Mouse (Mus musculus): ENCODE measurements around the gene Spats2l.

Gene Spats2l

GRCm38 (mm10) chr1:57889803-57890202 is 115.8 kb downstream of the Spats2l start:
- DNase-seq (ENCODE audit: low spot score in 2 of 2): no peak

DNA sequence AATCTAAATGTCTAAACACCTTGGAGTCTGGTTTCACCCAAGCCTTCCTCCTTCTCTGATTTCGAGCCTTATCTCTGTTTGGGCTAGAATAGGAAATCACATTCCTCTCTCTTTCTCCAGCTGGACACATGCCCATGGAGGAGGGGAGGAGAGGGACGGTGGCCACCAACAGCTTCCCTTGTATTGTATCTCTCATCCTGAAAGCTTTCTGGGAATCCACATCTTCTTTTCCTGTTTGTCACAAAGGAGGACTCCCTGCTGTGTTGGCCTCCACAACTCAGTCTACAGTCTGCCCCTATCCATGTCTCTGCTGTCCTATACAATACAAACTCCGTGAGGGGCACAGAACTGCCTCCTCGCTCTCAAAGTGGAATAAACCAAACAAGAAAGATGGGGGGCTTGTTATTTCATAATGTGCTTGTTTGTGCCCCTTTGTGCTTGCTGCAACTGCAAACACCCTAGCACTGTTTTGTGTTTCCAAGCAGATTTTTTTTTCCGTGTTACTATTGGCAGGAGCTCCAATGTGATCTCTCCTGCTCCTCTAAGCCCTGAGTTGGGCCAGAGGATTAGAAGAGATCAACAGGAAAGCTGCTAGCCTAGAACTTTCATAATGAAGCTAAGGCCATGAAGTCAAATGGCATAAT is 116.4 kb downstream of the Spats2l start:
- no peak for DNase-seq (ENCODE audit: low spot score in 2 of 2)

DNA sequence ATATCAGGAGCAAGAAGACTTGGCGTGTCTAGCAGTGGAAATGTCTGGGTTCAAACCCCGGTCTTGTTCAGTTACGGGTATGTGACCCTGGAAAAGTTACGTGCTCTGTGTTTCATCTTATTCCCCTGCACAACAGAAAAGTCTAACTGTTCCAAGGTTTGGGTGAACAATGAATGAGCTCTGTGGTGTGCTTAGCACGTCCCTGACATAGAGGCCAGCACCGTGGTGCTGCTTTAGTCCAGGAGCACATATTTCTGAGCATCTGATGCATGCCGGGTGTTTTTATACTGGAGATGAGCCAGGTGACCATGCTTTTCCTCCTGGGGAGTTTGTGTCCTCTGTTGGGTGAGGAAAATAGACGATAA is 116.9 kb downstream of the Spats2l start:
- DNase-seq (ENCODE audit: low spot score in 2 of 2): no peak

DNA sequence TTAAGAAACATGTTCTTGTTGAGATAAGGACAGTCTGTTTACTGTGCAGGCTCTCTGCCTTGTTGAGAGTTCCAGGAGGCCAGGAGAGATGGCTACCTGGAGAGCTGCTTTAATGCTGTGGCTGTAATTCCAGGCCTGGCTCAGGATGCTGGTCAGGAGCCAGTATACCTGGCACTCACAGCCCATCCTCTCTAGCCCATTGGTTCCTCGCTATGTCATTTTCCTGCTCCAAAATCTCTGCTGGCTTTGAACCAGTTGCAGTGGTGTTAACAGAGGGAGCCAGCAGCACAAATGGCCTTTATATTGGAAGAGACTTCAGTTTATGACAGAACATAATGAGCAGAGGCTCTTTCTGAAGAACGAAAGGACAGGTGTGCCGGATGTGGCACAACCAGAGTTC is 127.5 kb downstream of the Spats2l start:
- DNase-seq (ENCODE audit: low spot score in 2 of 2): no peak

- DNase-seq (ENCODE audit: low spot score in 2 of 2): no peak
Observed at GRCm38 (mm10) chr1:57903793-57904192, 129.8 kb downstream of the Spats2l start.

DNA sequence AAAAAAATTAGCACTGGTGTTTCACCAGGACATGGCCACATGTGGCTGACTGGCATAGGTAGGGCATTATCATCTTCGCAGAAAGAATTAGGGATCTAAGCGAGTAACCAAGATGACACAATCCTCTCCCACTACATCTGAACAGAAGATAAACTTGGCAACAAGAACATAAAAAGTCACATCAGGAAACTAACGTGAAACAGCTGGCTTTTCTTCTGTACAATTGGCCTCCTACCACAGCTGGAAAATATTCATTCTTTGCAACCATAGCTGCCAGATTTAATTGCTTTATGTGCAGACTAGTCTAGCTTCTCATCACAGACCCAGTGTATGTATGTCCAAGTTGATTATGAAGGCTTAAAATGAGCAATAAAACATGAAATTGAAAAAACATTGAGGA is 131.9 kb downstream of the Spats2l start:
- no peak for DNase-seq (ENCODE audit: low spot score in 2 of 2)

GRCm38 (mm10) chr1:57906312-57906711 is 132.3 kb downstream of the Spats2l start:
- DNase-seq (ENCODE audit: low spot score in 2 of 2): no peak

- no peak for DNase-seq (ENCODE audit: low spot score in 2 of 2)
Observed at GRCm38 (mm10) chr1:57911561-57911960, 137.6 kb downstream of the Spats2l start.

- no peak for DNase-seq (ENCODE audit: low spot score in 2 of 2)
Observed at GRCm38 (mm10) chr1:57917342-57917741, 143.4 kb downstream of the Spats2l start.

DNA sequence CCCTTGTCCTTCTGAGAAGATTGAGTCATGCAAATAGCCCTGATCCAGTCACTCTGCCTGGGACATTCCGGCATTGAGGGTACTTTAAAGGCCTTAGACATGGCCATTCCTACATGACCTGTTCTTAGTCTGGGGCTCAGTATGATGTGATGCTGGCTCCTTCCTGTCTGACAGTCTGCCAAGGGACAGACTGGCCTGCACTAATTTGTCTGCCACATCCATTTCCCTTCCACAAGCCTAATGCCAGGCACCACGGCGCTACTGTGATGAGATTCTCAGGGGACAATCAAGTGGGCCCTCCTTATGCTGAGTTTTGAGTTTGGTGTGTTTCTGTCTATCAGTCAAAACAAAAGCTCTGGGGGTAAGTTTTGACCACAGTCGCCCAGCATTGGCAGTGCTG is 144.6 kb downstream of the Spats2l start:
- no peak for DNase-seq (ENCODE audit: low spot score in 2 of 2)

DNA sequence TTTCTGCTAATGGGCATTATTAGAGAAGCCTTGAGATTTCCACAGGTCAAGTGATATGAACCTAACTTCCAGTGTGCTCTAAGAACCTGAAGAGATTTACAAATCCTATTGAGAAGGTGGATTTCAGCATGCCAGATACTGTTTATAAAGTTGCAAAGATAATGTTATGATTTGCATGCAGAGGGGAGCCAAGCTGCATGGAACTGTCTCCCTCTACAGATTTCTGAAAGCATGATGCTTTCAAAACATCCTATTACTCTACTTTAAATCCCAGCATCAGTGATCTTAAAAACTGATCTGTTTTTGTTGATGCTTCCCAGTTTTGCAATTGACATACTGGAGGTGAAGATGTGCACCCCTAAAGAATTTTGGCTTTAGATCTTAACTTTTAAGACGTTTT is 160.3 kb downstream of the Spats2l start:
- no peak for DNase-seq (ENCODE audit: low spot score in 2 of 2)

- no peak for DNase-seq (ENCODE audit: low spot score in 2 of 2)
Observed at GRCm38 (mm10) chr1:57940691-57941090, 166.7 kb downstream of the Spats2l start.

GRCm38 (mm10) chr1:57941095-57941494 is 167.1 kb downstream of the Spats2l start:
- DNase-seq (ENCODE audit: low spot score in 2 of 2): no peak

DNA sequence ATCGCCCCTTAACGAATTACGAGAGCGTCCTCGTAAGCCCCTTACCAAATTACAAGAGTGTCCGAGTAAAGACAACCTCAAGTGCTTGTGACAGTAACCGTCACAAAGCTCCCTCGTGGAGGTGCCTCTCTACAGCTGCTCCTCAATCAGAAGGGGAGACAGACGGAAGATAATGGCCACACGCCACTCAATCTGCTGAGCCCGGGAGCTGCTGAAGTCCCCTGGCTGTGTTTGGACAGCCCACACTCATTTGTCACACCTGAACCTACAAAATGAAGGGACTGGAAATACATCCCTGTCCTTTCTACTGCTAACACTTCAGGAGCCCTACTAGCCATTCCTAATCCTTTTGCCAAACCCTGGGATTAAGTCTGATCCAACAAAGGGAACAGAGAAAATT is 167.8 kb downstream of the Spats2l start:
- no peak for DNase-seq (ENCODE audit: low spot score in 2 of 2)

- DNase-seq (ENCODE audit: low spot score in 2 of 2): no peak
Observed at GRCm38 (mm10) chr1:57942215-57942614, 168.3 kb downstream of the Spats2l start.

DNA sequence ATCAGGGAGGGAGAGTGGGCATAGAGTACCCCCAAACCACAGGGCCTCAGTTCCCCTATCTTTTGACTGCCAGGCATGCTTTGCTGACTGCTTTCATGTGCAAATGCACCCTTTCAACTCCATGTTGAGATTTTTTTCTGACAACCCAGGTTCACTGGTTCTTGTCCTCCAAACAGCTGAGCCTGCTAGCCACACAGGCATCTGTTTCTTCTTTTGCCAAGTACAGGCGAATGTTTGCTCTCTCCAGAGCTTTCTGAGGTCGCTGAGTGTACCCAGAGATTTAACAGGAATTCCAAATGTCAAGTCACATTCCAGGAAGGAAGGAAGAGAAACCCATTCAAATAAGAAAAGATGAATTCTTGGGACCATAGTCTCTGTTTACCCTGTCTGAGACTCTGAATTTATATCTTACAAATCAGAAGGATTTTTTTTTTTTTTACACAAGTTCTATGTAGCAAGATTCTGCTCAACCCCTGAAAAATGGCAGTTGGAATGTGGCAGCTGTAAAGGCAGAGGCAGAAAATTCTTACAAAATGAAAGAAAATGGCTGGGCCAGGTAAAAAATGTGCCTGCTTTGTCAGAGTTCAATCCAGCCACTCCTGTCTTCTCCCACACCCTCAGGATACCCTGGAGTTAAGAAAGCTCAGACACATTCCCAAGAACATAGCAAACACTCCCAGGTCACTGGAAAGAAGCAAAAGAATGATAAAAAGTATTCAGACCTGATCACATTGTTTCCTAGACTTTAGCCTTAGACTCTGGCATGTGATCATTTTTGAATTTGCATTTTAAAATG is 173.8 kb downstream of the Spats2l start:
- no peak for DNase-seq (ENCODE audit: low spot score in 2 of 2)

DNA sequence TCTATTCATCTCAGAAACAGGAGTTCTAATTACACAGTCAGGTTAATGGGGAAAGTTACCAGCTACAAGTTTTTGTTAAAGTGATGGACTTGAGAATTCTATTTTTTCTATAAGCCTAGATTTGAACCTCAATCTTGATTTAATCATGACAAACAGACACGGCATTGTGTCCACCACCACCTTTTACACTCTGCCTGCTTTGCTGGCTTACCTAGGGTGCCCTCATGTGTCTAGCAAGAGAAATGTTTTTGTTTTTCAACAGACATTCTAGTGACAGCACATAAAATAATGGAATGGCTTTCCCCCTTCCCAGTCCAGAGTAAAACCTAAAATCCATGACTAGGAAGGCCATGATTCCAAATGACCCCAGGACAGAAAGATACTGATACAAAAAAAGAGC is 175.2 kb downstream of the Spats2l start:
- no peak for DNase-seq (ENCODE audit: low spot score in 2 of 2)

DNA sequence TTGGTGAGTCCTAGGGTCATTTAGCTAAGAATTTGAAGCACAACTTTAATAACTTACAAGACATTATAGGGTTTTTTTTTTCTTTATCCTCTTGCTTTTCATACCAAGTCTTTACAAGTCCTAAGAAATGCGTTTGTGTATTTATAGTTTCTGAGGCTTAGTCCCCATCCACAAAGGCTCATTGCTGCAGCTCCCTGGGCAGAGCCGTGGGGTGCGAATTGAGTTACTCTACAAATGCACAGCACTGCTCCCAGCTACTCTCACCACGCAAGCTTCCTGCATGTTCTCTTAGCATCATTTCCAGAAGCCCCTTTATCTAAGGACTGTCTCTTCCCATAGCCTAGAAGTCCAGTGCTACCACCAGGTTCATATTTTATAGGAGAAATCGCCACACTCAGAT is 175.8 kb downstream of the Spats2l start:
- DNase-seq (ENCODE audit: low spot score in 2 of 2): no peak

- DNase-seq (ENCODE audit: low spot score in 2 of 2): no peak
Observed at GRCm38 (mm10) chr1:57952509-57952908, 178.5 kb downstream of the Spats2l start.

- no peak for DNase-seq (ENCODE audit: low spot score in 2 of 2)
Observed at GRCm38 (mm10) chr1:57953586-57954375, 179.8 kb downstream of the Spats2l start.

DNA sequence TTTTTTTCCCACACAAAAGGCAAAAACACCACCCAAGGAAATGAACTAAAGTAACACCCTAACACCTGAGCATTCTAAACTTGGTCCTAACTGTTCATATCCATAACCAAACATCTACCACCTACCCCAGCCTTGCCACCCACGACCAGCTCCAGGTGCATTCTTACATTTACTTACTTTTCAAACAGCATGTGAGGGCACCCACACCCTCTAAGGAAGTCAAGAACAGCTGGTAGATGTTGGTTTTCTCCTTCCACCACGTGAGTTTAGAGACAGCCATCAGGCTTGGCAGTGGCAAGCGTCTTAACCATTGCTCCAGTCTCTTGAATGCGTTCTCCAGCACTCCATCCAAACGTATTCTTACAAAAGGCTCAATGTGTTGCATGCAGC is 180.4 kb downstream of the Spats2l start:
- DNase-seq (ENCODE audit: low spot score in 2 of 2): no peak

- no peak for DNase-seq (ENCODE audit: low spot score in 2 of 2)
Observed at GRCm38 (mm10) chr1:57955774-57956173, 181.8 kb downstream of the Spats2l start.
